ENCODE assay signal across 20 mouse cellular contexts in the genomic region with DNA sequence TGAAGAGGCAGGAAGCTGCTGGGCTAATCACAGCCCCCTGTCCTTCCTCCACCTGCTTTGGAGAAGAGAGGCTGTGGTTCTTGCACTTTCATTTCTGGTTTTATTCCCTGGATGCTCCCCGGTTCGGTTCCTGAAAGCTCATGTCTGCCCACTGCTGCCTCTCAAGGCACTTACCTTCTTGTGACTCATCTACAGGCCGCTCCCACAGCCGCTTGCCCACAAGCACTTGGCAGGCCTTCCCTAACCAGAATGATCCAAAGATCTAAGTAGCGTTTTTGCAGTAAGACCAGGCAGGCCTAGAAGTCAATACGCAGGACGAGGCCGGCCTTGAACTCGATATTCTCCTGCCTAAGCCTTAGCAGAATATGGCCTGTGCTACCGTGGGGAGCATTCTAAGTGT. TPM values are rescaled to one million over a fixed set of nuclear protein-coding genes. Genes with fewer than 3 reads are reported as not detected.
DNase-seq lines count a peak whose midpoint lies in the region; ATAC-seq and TF ChIP-seq lines count a peak whose summit lies in the region.
"Had no signal": no experiment of that assay in that cellular context is flagged by ENCODE, and none has a peak within 500 bp of the region (broad histone marks: within the 10 kb centered on the region; RNA-seq: fewer than 3 reads in every experiment).

No protein-coding gene starts in this region.

- ATAC-seq in megakaryocyte progenitor cell, adult 5-6 weeks (replicated peaks; ENCODE audit: poor library complexity): peak; percentile 55
- no peak for ATAC-seq in hindbrain, embryonic 14.5 days (ENCODE audit: low FRiP score)
- ATAC-seq: forebrain, embryonic 14.5 days; midbrain, embryonic 15.5 days had no signal

- no peaks in the 10 kb centered on the region for H3K9me3 ChIP-seq in hindbrain, embryonic 14.5 days (ENCODE audit: control insufficient read depth, low read length)
- H3K9me3 ChIP-seq: limb, embryonic 13.5 days; midbrain, embryonic 15.5 days; stomach, embryonic 15.5 days had no signal

- no peak overlapping the region for H3K4me3 ChIP-seq in lung, adult 2 months (replicated peaks; ENCODE audit: extremely low read depth, low read depth, low read length)
- no peak overlapping the region for H3K4me3 ChIP-seq in hindbrain, embryonic 14.5 days (replicated peaks; ENCODE audit: low read length)
- H3K4me3 ChIP-seq: hindbrain, embryonic 10.5 days; limb, embryonic 13.5 days; midbrain, embryonic 15.5 days; stomach, embryonic 15.5 days had no signal

- TF ChIP-seq CTCF in lung, adult 2 months (IDR thresholded peaks at IDR 0.05; ENCODE audit: insufficient read depth, low read length): no peak

- H3K4me2 ChIP-seq in hindbrain, embryonic 14.5 days (replicated peaks): no peak overlapping the region
- H3K4me2 ChIP-seq: limb, embryonic 13.5 days; midbrain, embryonic 15.5 days; stomach, embryonic 15.5 days had no signal

- no peaks in the 10 kb centered on the region for H3K27me3 ChIP-seq in hindbrain, embryonic 14.5 days (ENCODE audit: control insufficient read depth, insufficient read depth, low read length)
- H3K27me3 ChIP-seq: limb, embryonic 13.5 days; midbrain, embryonic 15.5 days; stomach, embryonic 15.5 days had no signal

- no peak for TF ChIP-seq POLR2A in lung, adult 2 months (IDR thresholded peaks at IDR 0.05; ENCODE audit: borderline replicate concordance, extremely low read depth, low read depth, low read length)

- DNase-seq in adrenal gland, adult (ENCODE audit: inconsistent age in 2 of 2, low spot score in 1 of 2): peak; percentile 48 to 56
- no peak for DNase-seq in adrenal gland, postnatal 10 days
- DNase-seq in lung, postnatal 36 days: peak; percentile 28
- DNase-seq in lung, adult 2 months: no peak
- peak; percentile 44 to 51 for DNase-seq in adrenal gland, postnatal 36 days
- DNase-seq in hindbrain, embryonic 14.5 days (ENCODE audit: low spot score): no peak
- no peak for DNase-seq in thymus, postnatal 4 days
- DNase-seq: cerebellum, adult 11-12 months; cerebellum, postnatal 25 days; heart, adult 11 months; kidney, adult 11 months; retina, postnatal 1 day; thymus, adult 2 months had no signal

- no peaks in the 10 kb centered on the region for H3K4me1 ChIP-seq in lung, adult 2 months (ENCODE audit: control insufficient read depth, insufficient read depth, low read length)
- no peaks in the 10 kb centered on the region for H3K4me1 ChIP-seq in hindbrain, embryonic 14.5 days (replicated peaks; ENCODE audit: control insufficient read depth, insufficient read depth, low read length)
- H3K4me1 ChIP-seq: hindbrain, embryonic 10.5 days; limb, embryonic 13.5 days; midbrain, embryonic 15.5 days; stomach, embryonic 15.5 days had no signal

- no peak overlapping the region for H3K27ac ChIP-seq in hindbrain, embryonic 14.5 days
- H3K27ac ChIP-seq: hindbrain, embryonic 10.5 days; limb, embryonic 13.5 days; liver, embryonic 14.5 days; midbrain, embryonic 15.5 days; stomach, embryonic 15.5 days had no signal

- WGBS in lung, adult 2 months: 68% methylated on average over 10 of the region's 10 CpGs
- WGBS in hindbrain, embryonic 14.5 days: 95% methylated on average over 10 of the region's 10 CpGs

- 0 out of 2 replicates have a peak, but pooled peaks cover 4% of the 10 kb centered on the region for H3K36me3 ChIP-seq in hindbrain, embryonic 14.5 days (replicated peaks; ENCODE audit: control insufficient read depth, insufficient read depth)
- H3K36me3 ChIP-seq: midbrain, embryonic 15.5 days; stomach, embryonic 15.5 days had no signal

- no peak overlapping the region for H3K9ac ChIP-seq in hindbrain, embryonic 14.5 days
- H3K9ac ChIP-seq: limb, embryonic 13.5 days; liver, embryonic 14.5 days; midbrain, embryonic 15.5 days; stomach, embryonic 15.5 days had no signal

RNA-seq across cellular contexts. Expression of a gene that starts 15.3 kb away (rescaled TPM):
- total RNA-seq in adrenal gland, postnatal 10 days (2021): 10 to 100 TPM; 37.2 to 50.5 TPM
- 34.9 and 52.8 TPM in 2 replicates for polyA plus RNA-seq in lung, adult 2 months (2012; rRNA removed)
- 10 to 100 TPM; 42.2 to 79.8 TPM for total RNA-seq in adrenal gland, postnatal 36 days (2021)
- 2.1 and 8.3 TPM in 2 replicates for total RNA-seq in megakaryocyte progenitor cell, adult 5-6 weeks (2015)
- total RNA-seq in megakaryocyte progenitor cell, adult 5-6 weeks (2017): 3.0 and 13.7 TPM in 2 replicates
- 101 and 108 TPM in 2 replicates for polyA plus RNA-seq in hindbrain, embryonic 14.5 days (2014; fragmentation: Nextera tagmentation; extraction: Ambion mirVana)

Comparison
In these comparisons a context has a peak if more than half of its experiments do, and no peak if none do; other contexts are left out.
1. DNase-seq: peak in adrenal gland, adult (2 of 2), lung, postnatal 36 days (single experiment) and adrenal gland, postnatal 36 days (2 of 2); none in adrenal gland, postnatal 10 days (single experiment), lung, adult 2 months (single experiment), hindbrain, embryonic 14.5 days (single experiment) and thymus, postnatal 4 days (single experiment).